Mouse (Mus musculus): ENCODE data around the gene Gm49342. TPM values are rescaled to one million over a fixed set of nuclear protein-coding genes. Genes with fewer than 3 reads are reported as not detected.
"Not testable (repeated sequence)": the region's sequence is repeated elsewhere in the genome, so short reads cannot be mapped to it uniquely, and the experiment has no call there.

Gene Gm49342
- polyA plus RNA-seq, 2 experiments, result 65.9 TPM; not detected in 1

DNA sequence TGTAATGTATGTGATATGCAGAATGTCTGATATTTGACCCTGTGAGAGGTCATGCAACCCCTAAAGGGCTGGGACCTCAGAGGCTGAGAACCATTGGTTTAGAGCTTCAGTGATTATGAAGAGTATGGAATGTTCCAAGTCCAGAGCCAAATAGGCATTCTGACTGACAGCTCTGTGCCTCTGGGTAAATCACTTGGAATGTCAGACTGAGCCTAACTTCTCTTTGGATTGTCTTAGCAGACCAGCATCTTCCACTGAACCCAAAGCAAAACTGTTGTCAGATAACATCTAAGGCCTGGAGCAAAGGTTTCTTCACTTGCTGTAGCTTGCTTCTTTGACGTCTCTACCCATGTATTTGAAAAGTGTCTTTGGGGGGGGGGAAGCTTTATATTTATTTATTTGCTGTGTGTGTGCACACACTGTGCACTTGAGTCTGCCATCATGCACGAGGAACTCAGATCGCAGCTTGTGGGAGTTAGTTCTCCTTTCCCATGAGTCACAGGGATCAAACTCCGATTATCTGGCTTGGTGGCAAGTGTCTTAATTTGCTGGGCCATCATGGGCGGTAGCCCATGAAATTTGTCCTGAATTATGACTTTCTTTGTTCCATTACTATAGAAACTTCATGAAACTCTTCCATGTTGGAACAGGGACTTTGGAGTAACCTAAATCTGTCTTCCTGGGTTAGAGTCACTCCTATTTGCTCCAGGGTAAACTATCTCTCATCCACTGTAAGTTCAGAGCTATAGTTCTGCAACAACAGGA is 24.1 kb downstream of the Gm49342 start:
- no peak for DNase-seq (ENCODE audit: low read depth in 3 of 3, low spot score in 3 of 3)
- Histone ChIP-seq H3K36me3 (replicated peaks; ENCODE audit: control insufficient read depth, insufficient read depth, low read depth) (no peaks in the 10 kb centered on the region), H3K4me1 (replicated peaks; ENCODE audit: control insufficient read depth in 2 of 2, insufficient read depth in 2 of 2, low read length in 1 of 2) (peaks cover 0 to 11% of the 10 kb centered on the region in 2 experiments; a peak in 2 of 4 replicates), H3K27ac (no peak overlapping the region), H3K9ac (replicated peaks) (no peak overlapping the region), H3K4me2 (ENCODE audit: low read depth) (no peak overlapping the region), H3K4me3 (ENCODE audit: insufficient read depth in 1 of 2, low read depth in 2 of 2, low read length in 2 of 2) (no peak overlapping the region), H3K9me3 (ENCODE audit: control insufficient read depth, low read length) (no peaks in the 10 kb centered on the region), H3K27me3 (ENCODE audit: control insufficient read depth, insufficient read depth, low read length) (no peaks in the 10 kb centered on the region)
- WGBS (ENCODE audit: insufficient replicate concordance), result 65% methylated on average over 5 of the region's 5 CpGs
- no peak for ATAC-seq (ENCODE audit: insufficient read depth)
- TF ChIP-seq CTCF (IDR thresholded peaks at IDR 0.05; ENCODE audit: low read depth) (no peak), EP300 (IDR thresholded peaks at IDR 0.05; ENCODE audit: low read depth) (no peak)

DNA sequence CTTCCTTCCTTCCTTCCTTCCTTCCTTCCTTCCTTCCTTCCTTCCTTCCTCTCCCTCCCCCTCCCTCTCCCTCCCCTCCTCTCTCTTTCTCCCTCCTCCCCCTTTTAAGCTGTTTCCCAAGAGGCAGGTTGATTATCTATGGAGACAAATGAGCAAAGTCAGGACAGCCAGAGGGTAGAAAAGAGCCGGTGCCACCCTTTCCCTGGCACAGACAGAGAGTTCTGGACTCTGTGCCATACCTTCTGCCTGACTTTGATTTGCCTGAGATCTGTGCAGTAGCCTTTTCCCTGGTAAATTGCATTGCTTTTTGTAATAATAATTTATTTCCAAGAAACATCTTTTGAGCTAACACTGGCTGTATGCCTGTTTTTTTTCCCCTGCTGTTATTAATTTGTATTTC is 24.7 kb downstream of the Gm49342 start:
- Histone ChIP-seq H3K4me3 (ENCODE audit: insufficient read depth in 1 of 2, low read depth in 2 of 2, low read length in 2 of 2) (no peak overlapping the region), H3K9ac (replicated peaks) (no peak overlapping the region), H3K9me3 (ENCODE audit: control insufficient read depth, low read length) (no peaks in the 10 kb centered on the region), H3K27me3 (ENCODE audit: control insufficient read depth, insufficient read depth, low read length) (no peaks in the 10 kb centered on the region), H3K27ac (no peak overlapping the region), H3K4me1 (replicated peaks; ENCODE audit: control insufficient read depth in 2 of 2, insufficient read depth in 2 of 2, low read length in 1 of 2) (peaks cover 0 to 11% of the 10 kb centered on the region in 2 experiments; a peak in 2 of 4 replicates), H3K36me3 (replicated peaks; ENCODE audit: control insufficient read depth, insufficient read depth, low read depth) (no peaks in the 10 kb centered on the region), H3K4me2 (ENCODE audit: low read depth) (no peak overlapping the region)
- ATAC-seq (ENCODE audit: insufficient read depth) (no peak), DNase-seq (ENCODE audit: low read depth in 3 of 3, low spot score in 3 of 3) (no peak)
- 46% methylated on average over 1 of the region's 1 CpGs for WGBS (ENCODE audit: insufficient replicate concordance)
- TF ChIP-seq EP300 (IDR thresholded peaks at IDR 0.05; ENCODE audit: low read depth) (no peak), CTCF (IDR thresholded peaks at IDR 0.05; ENCODE audit: low read depth) (no peak)

DNA sequence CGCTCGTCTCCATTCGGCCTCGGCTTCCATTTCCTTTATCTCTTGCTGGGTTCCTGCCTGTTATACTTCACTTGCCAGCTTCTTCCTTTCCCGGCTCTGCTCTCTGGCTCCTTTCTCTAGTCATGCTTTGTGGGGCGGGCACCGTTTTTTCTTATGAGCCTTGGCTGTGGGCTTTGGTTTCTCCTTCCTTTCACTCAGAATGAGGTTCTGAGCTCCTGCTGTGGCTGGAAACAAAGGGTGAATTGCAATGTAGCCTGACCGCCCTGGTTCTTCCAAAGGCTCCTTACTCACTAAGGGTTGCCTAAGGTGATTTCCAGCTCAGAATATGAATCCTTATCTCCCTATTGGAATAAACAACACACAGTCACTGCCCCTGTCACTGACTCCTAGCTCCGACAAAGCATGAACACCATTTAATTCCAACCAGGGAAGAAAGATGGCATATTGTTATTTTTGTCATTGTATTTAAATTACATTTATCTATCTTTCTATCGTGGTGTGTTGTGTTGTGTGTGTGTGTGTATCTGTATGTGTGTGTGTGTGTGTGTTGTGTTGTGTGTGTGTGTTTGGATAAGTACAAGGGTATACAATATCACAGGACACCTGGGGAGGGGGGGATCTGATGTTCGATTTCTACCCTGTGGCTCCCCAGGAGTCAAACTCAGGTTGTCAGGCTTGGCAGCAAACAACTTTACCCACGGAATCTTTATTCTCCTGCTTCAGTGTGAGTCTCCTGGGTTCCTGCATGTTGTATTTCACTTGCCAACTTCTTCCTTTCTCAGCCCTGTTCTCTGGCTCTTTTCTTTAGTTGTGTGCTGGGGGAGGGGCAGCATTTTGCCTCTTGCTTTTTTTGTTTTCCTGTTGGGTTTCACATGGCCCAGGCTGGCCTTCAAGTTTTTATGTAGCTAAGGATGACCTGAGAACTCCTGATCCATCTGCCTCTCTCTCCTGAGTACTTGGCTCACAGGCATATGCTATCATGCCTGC is 25.5 kb downstream of the Gm49342 start:
- Histone ChIP-seq H3K4me1 (replicated peaks; ENCODE audit: control insufficient read depth in 2 of 2, insufficient read depth in 2 of 2, low read length in 1 of 2) (peaks cover 0 to 11% of the 10 kb centered on the region in 2 experiments; a peak in 2 of 4 replicates), H3K27me3 (ENCODE audit: control insufficient read depth, insufficient read depth, low read length) (no peaks in the 10 kb centered on the region), H3K27ac (no peak overlapping the region), H3K9ac (replicated peaks) (no peak overlapping the region), H3K4me3 (ENCODE audit: insufficient read depth in 1 of 2, low read depth in 2 of 2, low read length in 2 of 2) (no peak overlapping the region), H3K4me2 (ENCODE audit: low read depth) (peak overlapping the region; percentile 27; the same call in 1 of the 2 replicates), H3K36me3 (replicated peaks; ENCODE audit: control insufficient read depth, insufficient read depth, low read depth) (no peaks in the 10 kb centered on the region), H3K9me3 (ENCODE audit: control insufficient read depth, low read length) (no peaks in the 10 kb centered on the region)
- ATAC-seq (ENCODE audit: insufficient read depth) (no peak), DNase-seq (ENCODE audit: low read depth in 3 of 3, low spot score in 3 of 3) (no peak)
- 22% methylated on average over 12 of the region's 12 CpGs for WGBS (ENCODE audit: insufficient replicate concordance)
- no peak for TF ChIP-seq EP300 (IDR thresholded peaks at IDR 0.05; ENCODE audit: low read depth)
- TF ChIP-seq CTCF (IDR thresholded peaks at IDR 0.05; ENCODE audit: low read depth), result no peak

DNA sequence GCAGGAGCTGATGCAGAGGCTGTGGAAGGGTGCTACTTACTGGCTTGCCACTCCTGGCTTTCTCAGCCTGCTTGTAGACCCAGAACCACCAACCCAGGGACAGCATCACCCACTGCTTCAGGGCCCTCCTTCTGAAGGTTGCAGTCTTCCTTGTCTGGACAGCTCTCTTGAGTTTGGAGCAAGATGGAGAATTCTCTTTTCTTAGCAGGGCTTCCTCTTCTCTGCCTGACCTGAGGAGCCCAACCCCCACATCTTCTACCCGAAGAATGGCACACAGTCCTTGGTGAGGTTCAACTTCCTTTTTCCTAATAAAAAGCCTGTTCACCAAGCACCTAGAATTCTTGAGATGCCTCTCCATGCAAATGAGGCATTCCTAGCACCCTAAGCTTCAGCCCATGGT is 26.5 kb downstream of the Gm49342 start:
- ATAC-seq (ENCODE audit: insufficient read depth), result no peak
- Histone ChIP-seq H3K9ac (replicated peaks) (no peak overlapping the region), H3K36me3 (replicated peaks; ENCODE audit: control insufficient read depth, insufficient read depth, low read depth) (no peaks in the 10 kb centered on the region), H3K9me3 (ENCODE audit: control insufficient read depth, low read length) (no peaks in the 10 kb centered on the region), H3K4me2 (ENCODE audit: low read depth) (no peak overlapping the region), H3K4me1 (replicated peaks; ENCODE audit: control insufficient read depth in 2 of 2, insufficient read depth in 2 of 2, low read length in 1 of 2) (peaks cover 0 to 11% of the 10 kb centered on the region in 2 experiments; a peak in 2 of 4 replicates), H3K4me3 (ENCODE audit: insufficient read depth in 1 of 2, low read depth in 2 of 2, low read length in 2 of 2) (no peak overlapping the region), H3K27ac (no peak overlapping the region), H3K27me3 (ENCODE audit: control insufficient read depth, insufficient read depth, low read length) (no peaks in the 10 kb centered on the region)
- WGBS (ENCODE audit: insufficient replicate concordance), result 19% methylated on average over 1 of the region's 1 CpGs
- no peak for DNase-seq (ENCODE audit: low read depth in 3 of 3, low spot score in 3 of 3)
- no peak for TF ChIP-seq CTCF (IDR thresholded peaks at IDR 0.05; ENCODE audit: low read depth)
- no peak for TF ChIP-seq EP300 (IDR thresholded peaks at IDR 0.05; ENCODE audit: low read depth)

DNA sequence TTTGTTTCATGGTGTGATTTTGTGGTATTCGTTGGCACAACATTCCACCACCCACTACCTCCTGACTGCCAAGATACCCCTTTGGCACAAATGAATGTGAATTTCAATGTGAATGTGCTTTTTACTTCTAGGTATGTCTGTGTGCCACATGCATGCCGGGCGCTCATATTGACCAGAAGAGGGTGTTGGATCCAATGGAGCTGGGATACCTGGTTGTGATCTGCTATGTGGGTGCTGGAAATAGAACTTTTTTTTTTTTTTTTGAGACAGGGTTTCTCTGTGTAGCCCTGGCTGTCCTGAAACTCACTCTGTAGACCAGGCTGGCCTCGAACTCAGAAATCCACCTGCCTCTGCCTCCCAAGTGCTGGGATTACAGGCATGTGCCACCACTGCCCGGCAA is 28.7 kb downstream of the Gm49342 start:
- H3K4me1 ChIP-seq (replicated peaks; ENCODE audit: control insufficient read depth in 2 of 2, insufficient read depth in 2 of 2, low read length in 1 of 2), result peaks cover 0 to 11% of the 10 kb centered on the region in 2 experiments; a peak in 2 of 4 replicates
- not testable (repeated sequence) for H3K4me3 ChIP-seq (ENCODE audit: insufficient read depth in 1 of 2, low read depth in 2 of 2, low read length in 2 of 2); H3K36me3 ChIP-seq (replicated peaks; ENCODE audit: control insufficient read depth, insufficient read depth, low read depth); H3K4me2 ChIP-seq (ENCODE audit: low read depth); H3K27me3 ChIP-seq (ENCODE audit: control insufficient read depth, insufficient read depth, low read length); H3K27ac ChIP-seq; ATAC-seq (ENCODE audit: insufficient read depth); H3K9ac ChIP-seq (replicated peaks); DNase-seq (ENCODE audit: low read depth in 3 of 3, low spot score in 3 of 3); H3K9me3 ChIP-seq (ENCODE audit: control insufficient read depth, low read length)
- 69% methylated on average over 5 of the region's 5 CpGs for WGBS (ENCODE audit: insufficient replicate concordance)
